Mouse (Mus musculus) stomach, postnatal 0 days (tissue): ENCODE measurements around the gene Kif22. TPM values are rescaled to one million over a fixed set of nuclear protein-coding genes. Genes with fewer than 3 reads are reported as not detected.

Source experiments
- ATAC-seq: fragments of 200-750 bp; cut with Nextera tagmentation; 2 replicates; pipeline ENCODE4 v1.8.0; 2017; ENCODE audit not compliant: low FRiP score, low TSS enrichment
- DNase-seq: peaks from one replicate; pipeline ENCODE4 v3.0.0-alpha.2; 2016; ENCODE audit warnings: low spot score
- H3K27ac ChIP-seq: fragments of 300-500 bp; sonication (generic); replicated peaks from 2 replicates; pipeline ENCODE4 v1.5.1; 2014; ENCODE audit warnings: mild to moderate bottlenecking, control low read depth
- H3K27me3 ChIP-seq: fragments of 300-500 bp; sonication (generic); 2 replicates; pipeline ENCODE4 v1.6.1; 2014; ENCODE audit warnings: low read length; ENCODE audit not compliant: control insufficient read depth, insufficient read depth
- H3K36me3 ChIP-seq: fragments of 300-500 bp; sonication (generic); 2 replicates; pipeline ENCODE4 v1.6.1; 2014; ENCODE audit warnings: low read length, mixed read lengths; ENCODE audit not compliant: control insufficient read depth, insufficient read depth
- H3K4me1 ChIP-seq: fragments of 300-500 bp; sonication (generic); replicated peaks from 2 replicates; pipeline ENCODE4 v1.6.1; 2014; ENCODE audit warnings: antibody characterized with exemption; ENCODE audit not compliant: control insufficient read depth, insufficient read depth
- H3K4me2 ChIP-seq: fragments of 300-500 bp; sonication (generic); replicated peaks from 2 replicates; pipeline ENCODE4 v1.6.1; 2014; ENCODE audit warnings: low read depth, mild to moderate bottlenecking, control low read depth, moderate library complexity
- H3K4me3 ChIP-seq: fragments of 300-500 bp; sonication (generic); 2 replicates; pipeline ENCODE4 v1.5.1; 2014; ENCODE audit warnings: low read depth, low read length, control low read depth
- H3K9ac ChIP-seq: fragments of 300-500 bp; sonication (generic); 2 replicates; pipeline ENCODE4 v1.6.1; 2014; ENCODE audit warnings: mild to moderate bottlenecking, low read length, control low read depth, mixed read lengths
- H3K9me3 ChIP-seq: fragments of 300-500 bp; sonication (generic); 2 replicates; pipeline ENCODE4 v1.6.1; 2016; ENCODE audit warnings: low read length; ENCODE audit not compliant: control insufficient read depth
- CTCF ChIP-seq: IDR thresholded peaks from 2 replicates; pipeline ENCODE4 v1.5.1; 2016; ENCODE audit warnings: antibody characterized with exemption, low read depth, mild to moderate bottlenecking, moderate library complexity
- EP300 ChIP-seq: optimal IDR thresholded peaks from 2 replicates; pipeline ENCODE3; 2016; ENCODE audit warnings: antibody characterized with exemption
- WGBS: fragments of 180-500 bp; shearing (Covaris S2); extraction: QIAGEN DNeasy Blood & Tissue Kit; methylation state at CpG from one replicate; pipeline ENCODE4 v1.1.7; 2014; 5-methylcytosine and 5-hydroxymethylcytosine counted together
- polyA plus RNA-seq: library from polyadenylated mRNA; unstranded; fragments of >200 nt; fragmentation: Nextera tagmentation; extraction: Ambion mirVana; gene quantifications from 2 replicates; pipeline ENCODE4 v1.2.1, GENCODE M21; 2015

Gene Kif22
- polyA plus RNA-seq, 1 experiment from 2014 or later, result 24.4 TPM

DNA sequence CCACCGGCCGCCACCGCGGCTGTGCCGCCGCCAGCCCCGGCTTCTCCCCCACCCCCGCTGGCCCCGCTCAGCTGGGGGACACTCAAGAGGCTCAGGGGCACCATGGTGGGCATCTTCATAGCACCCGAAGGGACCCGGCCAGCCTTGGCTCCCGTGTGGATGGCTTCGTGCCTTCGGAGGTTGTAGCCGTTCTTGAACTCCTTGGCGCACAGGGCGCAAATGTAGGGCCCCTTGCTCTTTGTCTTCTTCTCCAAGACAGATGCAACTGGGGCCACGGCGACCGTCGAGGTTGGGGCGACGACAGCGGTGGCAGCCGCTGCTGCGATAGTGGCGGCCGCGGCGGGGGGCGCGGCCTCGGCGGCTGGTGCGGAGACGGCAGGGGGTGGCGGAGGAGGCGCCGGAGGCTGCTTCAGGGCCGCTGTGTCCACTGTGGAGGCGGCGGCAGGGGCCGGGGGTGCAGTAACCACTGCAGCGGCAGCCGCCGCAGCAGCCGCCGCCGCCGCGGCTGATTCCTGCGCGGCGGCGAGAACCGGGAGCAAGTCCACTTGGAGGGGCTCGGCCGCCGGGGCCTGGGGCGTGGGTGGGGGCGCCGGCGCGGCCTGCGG is 16.6 kb downstream of the Kif22 start:
- H3K9me3 ChIP-seq, result no peaks in the 10 kb centered on the region
- ATAC-seq (peak; percentile 0; the same call in 1 of the 2 replicates), DNase-seq (peak; percentile 62)
- peak overlapping the region; percentile 84 for H3K4me3 ChIP-seq
- under 1% methylated on average over 56 of the region's 65 CpGs for WGBS
- no peak for TF ChIP-seq CTCF
- no peak for TF ChIP-seq EP300
- peak overlapping the region; percentile 96 for H3K27ac ChIP-seq
- peak overlapping the region; percentile 96 for H3K4me2 ChIP-seq
- H3K36me3 ChIP-seq, result peaks cover 3% of the 10 kb centered on the region; the same call in 1 of the 2 replicates
- H3K27me3 ChIP-seq, result no peaks in the 10 kb centered on the region
- peaks cover 11% of the 10 kb centered on the region for H3K4me1 ChIP-seq
- H3K9ac ChIP-seq, result peak overlapping the region; percentile 87

DNA sequence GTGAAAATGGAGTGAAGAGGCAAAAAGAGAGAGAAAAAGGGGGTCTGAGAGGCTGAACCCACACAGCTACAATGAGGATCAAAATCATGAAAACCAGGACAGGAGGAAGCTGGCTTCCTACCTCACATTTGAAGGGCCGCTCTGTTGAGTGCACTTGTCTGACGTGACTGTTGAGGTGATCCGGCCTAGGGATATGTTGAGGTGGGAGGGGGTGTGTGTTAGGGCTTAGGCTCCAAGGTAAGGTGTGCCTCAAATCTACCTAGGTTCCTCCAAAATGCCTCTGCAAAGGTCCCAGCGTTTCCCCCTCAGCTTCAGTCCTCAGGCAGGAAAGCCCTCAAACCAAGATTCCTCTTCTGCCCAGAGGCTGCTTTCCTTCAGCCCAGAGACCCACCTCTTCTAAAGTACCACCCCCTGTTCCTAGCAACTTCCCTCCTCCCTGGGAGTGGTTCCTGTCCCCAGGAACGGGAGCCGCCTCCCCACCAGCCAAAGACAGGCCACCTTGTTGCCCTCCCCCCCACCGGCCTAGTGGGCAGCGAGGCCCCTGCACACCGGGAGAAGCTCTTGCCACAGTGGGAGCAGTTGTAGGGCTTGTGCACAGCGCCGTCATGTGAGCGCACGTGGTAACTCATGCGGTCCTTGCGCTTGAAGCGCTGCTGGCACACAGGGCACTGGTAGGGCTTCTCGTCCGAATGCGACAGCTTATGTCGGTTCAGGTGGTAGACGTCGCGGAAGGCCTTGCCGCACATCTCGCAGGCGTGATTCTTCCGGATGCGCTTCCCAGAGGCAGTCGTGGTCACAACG is 17.3 kb downstream of the Kif22 start:
- Histone ChIP-seq H3K4me1 (peaks cover 11% of the 10 kb centered on the region), H3K9me3 (no peaks in the 10 kb centered on the region), H3K27ac (peak overlapping the region; percentile 96), H3K27me3 (no peaks in the 10 kb centered on the region), H3K9ac (peak overlapping the region; percentile 87), H3K36me3 (peaks cover 3% of the 10 kb centered on the region; the same call in 1 of the 2 replicates), H3K4me3 (peak overlapping the region; percentile 84), H3K4me2 (peak overlapping the region; percentile 96)
- ATAC-seq (peak; percentile 53), DNase-seq (peak; percentile 89)
- WGBS, result 2% methylated on average over 30 of the region's 30 CpGs
- TF ChIP-seq EP300 (no peak), CTCF (peak; percentile 92)

DNA sequence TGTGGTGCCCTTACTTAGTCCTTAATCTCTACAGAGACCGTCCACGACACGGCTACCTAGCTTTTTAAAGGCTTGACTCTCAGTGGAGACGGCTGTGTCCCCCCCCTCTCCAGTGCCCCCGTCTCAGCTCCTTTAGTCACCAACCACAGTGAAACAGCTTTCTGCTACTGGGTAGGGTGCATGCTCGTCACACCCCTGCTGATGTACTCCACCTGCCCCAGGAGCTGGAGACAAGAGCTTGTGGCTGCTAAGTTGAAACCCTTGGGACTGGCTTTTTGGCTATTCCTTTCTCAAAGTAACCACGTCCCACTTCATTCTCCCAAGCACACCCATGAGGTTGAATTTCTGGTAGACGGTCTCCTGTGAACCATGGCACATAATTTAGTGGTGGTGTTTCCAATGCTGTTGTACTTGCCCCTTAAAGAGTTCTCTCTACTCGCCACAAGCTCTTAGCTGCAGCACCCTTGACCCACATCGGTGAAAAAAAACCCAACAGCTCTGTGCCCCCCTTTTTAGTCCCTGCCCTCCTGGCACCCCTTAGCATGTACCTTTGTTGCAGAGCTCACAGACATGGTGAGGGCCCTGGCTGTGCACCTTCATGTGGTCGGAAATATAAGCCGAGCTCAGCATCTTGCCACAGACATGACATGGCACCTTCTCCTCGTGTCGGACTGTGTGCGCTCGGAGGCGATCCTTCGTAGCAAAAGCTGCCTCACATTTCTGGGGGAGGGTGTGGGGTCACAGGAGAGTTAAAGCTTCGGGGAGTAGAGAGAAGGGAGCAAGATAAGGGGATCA is 18.2 kb downstream of the Kif22 start:
- Histone ChIP-seq H3K4me3 (peak overlapping the region; percentile 84), H3K4me1 (peaks cover 12% of the 10 kb centered on the region), H3K4me2 (peak overlapping the region; percentile 96), H3K9ac (peak overlapping the region; percentile 87), H3K27ac (no peak overlapping the region), H3K36me3 (peaks cover 3% of the 10 kb centered on the region; the same call in 1 of the 2 replicates), H3K27me3 (no peaks in the 10 kb centered on the region), H3K9me3 (no peaks in the 10 kb centered on the region)
- no peak for ATAC-seq
- TF ChIP-seq CTCF (no peak), EP300 (no peak)
- no peak for DNase-seq
- 18% methylated on average over 19 of the region's 19 CpGs for WGBS

DNA sequence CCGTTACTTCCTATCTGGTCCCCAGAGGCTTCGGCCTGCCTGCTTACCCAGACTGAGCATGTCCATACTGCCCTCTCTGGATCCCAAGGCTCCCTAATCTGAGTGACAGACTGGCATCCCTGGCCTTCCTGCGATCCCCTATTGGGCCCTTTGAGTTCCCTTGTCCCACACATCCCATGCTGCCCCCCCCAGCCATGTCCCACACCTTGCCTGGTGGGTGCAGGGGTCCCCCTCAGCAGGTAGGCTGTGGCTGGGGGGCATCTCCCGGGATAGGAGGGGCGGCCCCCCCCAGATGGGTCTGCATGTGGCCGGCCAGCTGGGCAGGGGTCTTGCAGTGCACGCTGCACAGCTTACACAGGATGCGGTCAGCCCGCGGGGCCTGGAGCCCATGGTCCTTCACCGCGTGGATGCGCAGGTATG is 19.0 kb downstream of the Kif22 start:
- Histone ChIP-seq H3K4me1 (peaks cover 14% of the 10 kb centered on the region), H3K27me3 (no peaks in the 10 kb centered on the region), H3K9me3 (no peaks in the 10 kb centered on the region), H3K4me2 (no peak overlapping the region), H3K4me3 (no peak overlapping the region), H3K36me3 (peaks cover 3% of the 10 kb centered on the region; the same call in 1 of the 2 replicates), H3K27ac (no peak overlapping the region), H3K9ac (no peak overlapping the region; the same call in 1 of the 2 replicates)
- no peak for ATAC-seq
- whole genome bisulfite sequencing, result 67% methylated on average over 13 of the region's 13 CpGs
- no peak for DNase-seq
- TF ChIP-seq CTCF (no peak), EP300 (no peak)

DNA sequence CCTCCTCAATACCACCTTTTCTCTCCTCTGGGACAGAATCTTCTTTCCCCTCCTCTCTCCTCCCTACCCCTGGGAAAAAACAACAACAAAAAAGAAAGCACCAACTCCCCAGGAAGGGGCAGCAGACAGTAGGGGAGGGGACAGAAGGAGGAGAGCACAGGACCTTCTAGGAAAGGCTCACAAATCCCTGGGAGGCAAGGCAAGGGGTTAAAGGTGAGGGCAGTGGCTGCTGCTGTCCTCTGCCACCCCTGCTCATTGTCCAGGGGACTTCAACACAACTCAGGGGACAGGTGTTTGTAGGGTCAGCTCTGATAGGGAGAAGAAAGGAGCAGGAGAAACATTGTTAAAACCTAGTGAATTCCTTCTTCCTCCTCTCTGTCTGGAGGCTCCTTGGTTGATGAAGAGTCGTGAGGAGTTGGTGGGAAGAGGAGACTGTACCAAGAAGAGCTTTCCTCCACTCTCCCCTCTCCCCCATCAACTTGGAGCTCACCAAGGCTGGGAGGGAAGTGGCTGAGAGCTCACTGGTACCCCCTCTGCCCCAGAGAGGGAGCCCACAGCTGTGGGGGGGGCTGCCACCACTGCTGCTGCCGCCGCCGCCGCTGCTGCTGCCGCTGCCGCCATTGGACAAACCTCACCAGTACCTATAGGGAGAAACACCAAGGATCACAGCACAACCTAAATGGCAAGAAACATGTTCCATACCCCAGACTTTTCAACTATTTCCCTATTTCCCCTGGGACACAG is 19.6 kb downstream of the Kif22 start:
- no peak for ATAC-seq
- Histone ChIP-seq H3K27me3 (no peaks in the 10 kb centered on the region), H3K9ac (no peak overlapping the region), H3K4me3 (no peak overlapping the region), H3K4me1 (peaks cover 11% of the 10 kb centered on the region), H3K27ac (no peak overlapping the region), H3K4me2 (no peak overlapping the region), H3K9me3 (no peaks in the 10 kb centered on the region), H3K36me3 (peaks cover 3% of the 10 kb centered on the region; the same call in 1 of the 2 replicates)
- DNase-seq, result no peak
- no peak for TF ChIP-seq EP300
- no peak for TF ChIP-seq CTCF
- WGBS, result 71% methylated on average over 3 of the region's 7 CpGs
